Mouse (Mus musculus) G1E (cell line): ENCODE measurements around the gene Nqo1.

Experiments used
- CTCF ChIP-seq: IDR thresholded peaks from 2 replicates; pipeline ENCODE4 v1.5.1; 2012; ENCODE audit warnings: low read depth, low read length, inconsistent platforms, mixed read lengths
- GATA1 ChIP-seq: IDR thresholded peaks from 2 replicates; pipeline ENCODE4 v1.6.1; 2012; ENCODE audit warnings: borderline replicate concordance, low read length, inconsistent platforms, mixed read lengths
- GATA2 ChIP-seq: IDR thresholded peaks from 2 replicates; pipeline ENCODE4 v1.6.1; 2012; ENCODE audit warnings: low read depth, low read length, inconsistent platforms, borderline replicate concordance
- POLR2AphosphoS5 ChIP-seq: IDR thresholded peaks from 2 replicates; pipeline ENCODE4 v1.6.1; 2012; ENCODE audit warnings: low read depth, low read length, inconsistent platforms; ENCODE audit not compliant: insufficient replicate concordance
- TAL1 ChIP-seq: conservative IDR thresholded peaks from 2 replicates; pipeline ENCODE4 v1.6.1; 2012; ENCODE audit warnings: low read depth, low read length, inconsistent platforms, mixed read lengths

- TF ChIP-seq CTCF (no peak), GATA1 (no peak), POLR2AphosphoS5 (no peak), GATA2 (no peak), TAL1 (no peak)
Observed at GRCm38 (mm10) chr8:107385063-107385462, 17.9 kb downstream of the Nqo1 start.
